Mouse (Mus musculus): ENCODE data around the gene Kazn. TPM values are rescaled to one million over a fixed set of nuclear protein-coding genes. Genes with fewer than 3 reads are reported as not detected.

The Kazn gene
- 6.1 TPM for polyA plus RNA-seq (2021)

DNA sequence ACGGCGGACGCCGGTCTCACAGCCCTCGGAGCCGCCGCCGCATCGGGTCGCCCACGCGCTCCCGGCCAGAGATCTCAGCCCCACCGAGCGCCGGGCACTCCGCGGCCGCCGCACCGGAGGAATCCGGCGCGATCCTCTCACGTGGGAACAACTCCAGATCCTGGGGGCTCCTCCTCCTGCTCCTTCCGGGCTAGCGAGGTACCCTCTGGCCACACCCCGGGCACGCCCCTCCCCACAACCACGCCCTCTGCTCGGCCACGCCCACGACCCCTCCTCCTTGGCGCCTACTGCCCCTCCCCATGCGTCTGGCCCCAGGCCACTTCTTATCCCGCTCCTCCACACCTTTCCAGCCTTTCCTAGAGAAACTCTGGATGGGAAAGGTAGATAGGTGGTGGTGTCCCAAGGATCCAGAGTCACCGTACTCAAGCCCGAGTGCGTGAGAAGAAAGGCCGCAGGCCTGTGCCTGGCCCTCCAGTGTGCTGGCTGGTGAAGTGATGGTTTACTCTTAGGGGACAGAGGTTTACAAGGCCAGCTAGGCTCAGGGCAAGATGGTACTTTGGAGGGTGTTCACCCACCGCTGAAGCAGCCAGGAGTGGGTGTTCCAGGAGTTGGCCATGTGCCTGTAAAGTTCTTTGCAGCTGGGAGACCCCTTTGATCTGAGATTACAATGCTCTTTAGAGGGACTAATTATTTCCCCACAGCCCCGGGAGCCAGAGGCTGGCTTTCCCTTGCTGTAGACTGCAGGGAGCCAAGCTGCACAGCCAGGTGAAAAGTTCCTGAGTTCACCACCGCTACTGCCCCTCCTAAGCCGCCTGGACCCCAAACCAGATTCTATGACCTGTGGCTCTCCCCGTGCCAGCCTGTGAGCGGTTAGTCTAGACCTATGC, at the start of gene Kazn:
Gene Kazn, minus strand, starts transcription at position 162 of the 887 bp plus-strand sequence.
- no peaks in the 10 kb centered on the region for H3K27me3 ChIP-seq
- POLR2A ChIA-PET, result no interaction called here
- ATAC-seq (peak; percentile 77), DNase-seq (ENCODE audit: low read depth, low spot score) (no peak)
- TF ChIP-seq CTCF (IDR thresholded peaks at IDR 0.05), result no peak
- CTCF ChIA-PET, result interaction anchor here (0.7 to 1.8 kb wide), 7 partner anchors 9 to 110 kb away, joined by 3 to 9 read pairs (median 4); no protein-coding TSS in a partner anchor
- in situ Hi-C loops (cut with MboI; ENCODE audit: low pct_unique_long_range_greater_than_20kb), result loop anchor here (5.0 kb wide), 1 partner anchor 82 kb away; no protein-coding TSS in a partner anchor

DNA sequence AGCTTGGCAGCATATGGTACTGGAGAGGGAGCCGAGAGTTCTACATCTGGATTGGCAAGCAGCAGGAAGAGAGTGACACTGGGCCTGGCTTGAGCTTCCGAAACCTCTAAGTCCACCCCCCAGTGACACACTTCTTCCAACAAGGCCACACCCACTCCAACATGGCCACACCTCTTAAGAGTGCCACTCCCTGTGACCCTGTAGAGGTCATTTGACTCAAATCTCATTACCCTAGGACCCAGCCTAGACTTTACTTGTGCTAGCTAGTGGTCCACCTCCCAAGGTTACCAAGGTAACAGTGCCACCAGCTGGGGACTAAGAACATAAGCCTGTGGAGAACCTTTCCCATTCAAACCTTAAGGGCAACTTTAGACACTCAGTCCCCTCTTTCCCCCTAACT, 46.3 kb upstream of the Kazn start:
- TF ChIP-seq CTCF (IDR thresholded peaks at IDR 0.05), result no peak
- in situ Hi-C loops (cut with MboI; ENCODE audit: low pct_unique_long_range_greater_than_20kb), result no loop called here
- DNase-seq (ENCODE audit: low read depth, low spot score), result no peak
- no peak for ATAC-seq
- ChIA-PET POLR2A (no interaction called here), CTCF (no interaction called here)
- H3K27me3 ChIP-seq, result no peaks in the 10 kb centered on the region

DNA sequence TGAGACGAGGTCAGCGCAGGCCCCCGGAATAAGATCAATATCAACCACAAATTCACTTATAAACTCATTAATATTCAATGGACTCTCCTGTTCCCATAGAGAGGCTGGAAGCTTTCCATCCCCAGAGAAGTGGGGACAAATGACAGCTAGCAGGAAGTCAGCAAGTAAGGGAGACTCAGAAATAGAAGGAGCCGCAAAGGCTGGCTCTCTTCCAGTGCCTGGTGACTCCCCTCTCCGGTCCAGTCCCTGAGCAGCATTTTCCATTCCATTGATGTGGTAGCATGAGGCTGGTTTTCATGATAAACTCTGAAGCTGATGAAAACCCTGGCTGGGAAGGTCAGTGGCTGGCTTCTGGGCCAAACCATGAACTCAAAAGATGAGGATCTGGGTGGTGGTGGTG, 44.7 kb upstream of the Kazn start:
- TF ChIP-seq CTCF (IDR thresholded peaks at IDR 0.05), result no peak
- DNase-seq (ENCODE audit: low read depth, low spot score) (no peak), ATAC-seq (no peak)
- CTCF ChIA-PET, result no interaction called here
- POLR2A ChIA-PET, result no interaction called here
- H3K27me3 ChIP-seq, result no peaks in the 10 kb centered on the region
- in situ Hi-C loops (cut with MboI; ENCODE audit: low pct_unique_long_range_greater_than_20kb), result no loop called here

DNA sequence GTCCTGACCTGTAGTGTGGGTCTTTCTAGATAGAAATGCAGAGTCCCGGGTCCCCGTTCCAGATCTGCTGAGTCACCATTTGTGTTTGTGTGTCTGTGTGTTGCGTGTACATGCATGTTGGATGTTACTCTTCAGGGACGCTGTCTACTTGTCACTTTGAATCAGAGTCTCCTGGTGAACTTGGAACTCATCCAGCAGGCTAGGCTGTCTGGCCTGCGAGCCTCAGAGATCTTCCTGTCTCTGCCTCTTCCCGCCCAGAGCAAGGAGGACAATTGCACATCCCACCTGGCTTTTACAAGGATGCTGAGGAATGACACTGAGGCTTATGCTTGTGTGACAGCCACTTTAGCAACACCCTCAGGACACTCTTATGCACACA, 39.0 kb upstream of the Kazn start:
- DNase-seq (ENCODE audit: low read depth, low spot score), result no peak
- no peaks in the 10 kb centered on the region for H3K27me3 ChIP-seq
- TF ChIP-seq CTCF (IDR thresholded peaks at IDR 0.05), result no peak
- POLR2A ChIA-PET, result no interaction called here
- no peak for ATAC-seq
- CTCF ChIA-PET, result no interaction called here
- in situ Hi-C loops (cut with MboI; ENCODE audit: low pct_unique_long_range_greater_than_20kb), result no loop called here

DNA sequence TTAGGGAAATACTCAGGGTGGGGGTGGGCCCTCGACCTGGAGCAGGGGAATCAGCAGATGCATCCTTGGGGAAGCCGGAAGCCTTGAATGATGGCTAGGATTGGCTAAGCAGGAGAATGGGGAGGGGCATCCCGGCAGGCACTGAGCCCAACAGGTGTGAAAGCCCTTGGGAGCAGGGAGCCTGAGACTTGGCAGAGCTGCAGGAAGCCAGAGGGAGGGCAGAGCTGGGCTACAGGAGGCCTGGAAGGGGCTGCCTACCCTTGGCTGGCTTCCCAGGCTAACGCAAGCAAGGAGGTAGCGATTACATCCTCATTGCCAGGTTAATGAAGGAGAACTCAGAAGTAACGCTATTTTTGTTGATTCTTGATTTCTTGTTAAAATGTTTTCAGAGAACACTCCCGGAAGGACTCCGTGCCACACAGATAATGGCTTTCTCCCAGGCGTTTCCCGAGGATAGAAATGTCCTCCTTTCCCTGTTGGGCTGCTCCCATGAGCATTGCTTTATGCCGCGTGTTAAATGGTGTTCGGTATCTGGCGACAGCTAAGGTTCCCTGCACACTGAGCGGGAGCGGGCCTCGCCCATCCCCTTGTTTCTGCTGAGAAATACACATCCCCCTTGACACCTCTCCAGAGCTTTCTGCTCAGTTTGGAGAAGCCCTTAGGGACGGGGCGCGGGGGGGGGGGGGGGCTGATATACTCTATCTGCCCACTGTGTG, 38.4 kb upstream of the Kazn start:
- POLR2A ChIA-PET, result interaction anchor here (0.7 kb wide), 1 partner anchor 47 kb away, joined by 3 read pairs; no protein-coding TSS in a partner anchor
- CTCF ChIA-PET, result no interaction called here

DNA sequence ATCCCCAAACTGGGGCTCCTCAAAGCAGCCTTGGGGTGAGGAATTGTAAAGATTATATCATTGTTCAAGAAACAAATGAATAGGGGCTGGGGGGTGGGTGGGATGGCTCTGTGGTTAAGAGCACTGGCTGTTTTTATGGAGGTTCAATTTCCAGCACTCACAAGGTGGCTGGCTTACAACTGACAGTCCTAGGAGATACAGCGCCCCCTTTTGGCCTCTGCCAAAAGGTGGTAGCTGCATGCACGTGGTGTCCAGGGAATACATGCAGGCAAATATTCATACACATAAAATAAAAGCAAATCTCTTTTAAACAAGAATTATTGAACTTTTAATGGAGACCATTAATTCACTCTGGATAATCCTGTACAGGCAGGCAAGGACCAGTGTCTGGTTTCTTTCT, 36.0 kb upstream of the Kazn start:
- ATAC-seq (no peak), DNase-seq (ENCODE audit: low read depth, low spot score) (no peak)
- POLR2A ChIA-PET, result interaction anchor here (0.5 kb wide), 1 partner anchor 333 kb away, joined by 3 read pairs; no protein-coding TSS in a partner anchor
- H3K27me3 ChIP-seq, result no peaks in the 10 kb centered on the region
- TF ChIP-seq CTCF (IDR thresholded peaks at IDR 0.05), result no peak
- CTCF ChIA-PET, result no interaction called here
- in situ Hi-C loops (cut with MboI; ENCODE audit: low pct_unique_long_range_greater_than_20kb), result no loop called here

More for the DNA sequence above, 38.4 kb upstream of the Kazn start:
- in situ Hi-C loops (cut with MboI; ENCODE audit: low pct_unique_long_range_greater_than_20kb), result no loop called here
- TF ChIP-seq CTCF (IDR thresholded peaks at IDR 0.05), result no peak
- no peaks in the 10 kb centered on the region for H3K27me3 ChIP-seq
- ATAC-seq (peak; percentile 44), DNase-seq (ENCODE audit: low read depth, low spot score) (no peak)

DNA sequence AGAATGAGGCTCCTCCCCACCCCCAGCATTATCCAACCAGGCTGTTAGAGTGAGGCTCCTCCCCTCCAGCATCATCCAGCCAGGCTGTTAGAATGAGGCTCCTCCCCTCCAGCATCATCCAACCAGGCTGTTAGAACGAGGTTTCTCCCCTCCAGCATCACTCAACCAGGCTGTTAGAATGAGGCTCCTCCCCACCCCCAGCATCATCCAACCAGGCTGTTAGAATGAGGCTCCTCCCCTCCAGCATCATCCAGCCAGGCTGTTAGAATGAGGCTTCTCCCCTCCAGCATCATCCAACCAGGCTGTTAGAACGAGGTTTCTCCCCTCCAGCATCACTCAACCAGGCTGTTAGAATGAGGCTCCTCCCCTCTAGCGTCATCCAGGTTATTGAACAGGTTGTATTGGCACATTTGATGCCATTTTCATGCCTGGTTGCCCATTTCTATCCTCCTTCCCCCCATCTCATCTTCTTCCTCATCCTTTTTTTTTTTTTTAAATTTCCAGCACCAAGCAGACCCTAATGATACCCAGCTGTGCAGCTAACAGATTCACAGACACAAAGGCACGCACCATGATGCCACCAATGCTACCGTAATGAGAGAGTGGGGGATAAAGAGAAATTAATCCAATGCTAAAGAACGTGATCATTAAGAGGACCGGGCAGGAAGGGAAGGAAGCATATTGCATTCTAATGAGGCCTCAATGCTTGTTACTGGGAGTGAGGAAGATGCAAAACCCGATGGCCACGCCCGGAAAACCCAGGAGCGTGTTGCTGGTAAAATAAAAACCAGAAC, 35.4 kb upstream of the Kazn start:
- ATAC-seq, result no peak
- no peak for DNase-seq (ENCODE audit: low read depth, low spot score)
- H3K27me3 ChIP-seq, result no peaks in the 10 kb centered on the region
- ChIA-PET POLR2A (no interaction called here), CTCF (interaction anchor here (1.0 to 1.1 kb wide), 2 partner anchors 21 to 26 kb away, joined by 3 read pairs; no protein-coding TSS in a partner anchor)
- in situ Hi-C loops (cut with MboI; ENCODE audit: low pct_unique_long_range_greater_than_20kb), result no loop called here
- no peak for TF ChIP-seq CTCF (IDR thresholded peaks at IDR 0.05)

DNA sequence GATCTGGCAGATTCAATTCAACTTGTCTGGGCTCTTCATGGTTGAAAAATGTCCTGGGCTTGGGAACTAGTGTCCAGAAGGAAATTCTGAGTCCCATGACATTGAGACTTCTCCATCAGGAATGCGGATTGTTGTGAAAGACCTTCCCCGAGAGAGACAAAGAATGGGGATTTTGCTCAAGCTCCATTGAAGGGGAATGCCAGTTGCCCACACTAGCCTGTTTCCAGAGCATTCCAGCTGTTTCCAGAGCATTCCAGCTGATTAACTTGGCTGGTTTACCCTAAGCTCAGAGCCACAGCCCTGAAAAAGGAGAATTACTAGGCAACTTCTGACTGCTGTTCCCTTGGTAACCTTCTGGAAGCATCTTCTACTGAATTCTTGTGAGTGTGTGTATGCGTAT, 32.3 kb upstream of the Kazn start:
- in situ Hi-C loops (cut with MboI; ENCODE audit: low pct_unique_long_range_greater_than_20kb), result no loop called here
- H3K27me3 ChIP-seq, result no peaks in the 10 kb centered on the region
- ATAC-seq (peak; percentile 47), DNase-seq (ENCODE audit: low read depth, low spot score) (no peak)
- POLR2A ChIA-PET, result no interaction called here
- no peak for TF ChIP-seq CTCF (IDR thresholded peaks at IDR 0.05)
- CTCF ChIA-PET, result interaction anchor here (1.6 kb wide), 1 partner anchor 21 kb away, joined by 3 read pairs; no protein-coding TSS in a partner anchor

DNA sequence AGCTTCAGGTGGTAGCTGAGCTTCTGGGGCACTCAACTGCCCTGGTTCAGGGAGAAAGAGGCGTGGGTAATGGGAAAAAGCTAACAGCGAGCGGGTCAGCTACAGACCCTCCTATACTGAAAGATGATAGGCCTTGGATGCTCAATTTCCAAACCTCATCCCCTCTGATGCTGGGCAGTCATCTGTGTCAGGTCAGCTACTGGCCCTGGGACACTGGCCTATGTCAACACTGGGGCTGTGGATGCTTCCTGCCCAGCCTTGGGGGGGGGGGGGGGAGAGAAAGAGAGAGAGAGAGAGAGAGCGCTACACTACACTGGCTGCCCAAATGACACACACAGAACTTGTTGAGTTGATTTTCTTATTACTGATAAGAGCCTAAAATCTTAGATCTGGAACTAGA, 28.6 kb upstream of the Kazn start:
- no peak for TF ChIP-seq CTCF (IDR thresholded peaks at IDR 0.05)
- H3K27me3 ChIP-seq, result no peaks in the 10 kb centered on the region
- in situ Hi-C loops (cut with MboI; ENCODE audit: low pct_unique_long_range_greater_than_20kb), result no loop called here
- POLR2A ChIA-PET, result no interaction called here
- CTCF ChIA-PET, result interaction anchor here (1.1 kb wide), 1 partner anchor 19 kb away, joined by 4 read pairs; no protein-coding TSS in a partner anchor
- ATAC-seq, result peak; percentile 60
- DNase-seq (ENCODE audit: low read depth, low spot score), result no peak

DNA sequence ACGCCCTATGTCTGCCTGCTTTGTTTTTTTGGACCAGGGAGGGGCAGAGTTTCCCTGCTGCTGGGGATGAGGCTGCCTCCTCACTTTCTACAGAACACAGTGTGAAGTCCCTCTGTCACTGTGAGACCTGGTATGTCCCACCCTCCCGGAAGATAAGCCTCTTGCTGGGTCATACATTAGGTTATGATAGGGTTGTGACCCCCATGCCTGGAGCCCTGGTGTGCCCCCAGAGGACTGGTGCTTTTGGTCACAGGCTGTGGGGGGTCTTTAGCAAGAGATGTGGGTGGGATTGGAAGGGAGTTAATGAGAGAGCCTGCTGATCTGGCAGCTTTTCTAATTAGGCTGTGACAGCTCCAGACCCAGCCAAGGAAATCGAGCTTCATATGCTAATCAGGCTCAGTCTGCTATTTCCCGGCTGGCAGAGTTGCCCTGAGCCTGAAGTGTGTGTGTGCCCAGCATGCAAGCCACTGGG, 28.2 kb upstream of the Kazn start:
- no peak for TF ChIP-seq CTCF (IDR thresholded peaks at IDR 0.05)
- ChIA-PET POLR2A (no interaction called here), CTCF (interaction anchor here (1.1 kb wide), 1 partner anchor 19 kb away, joined by 4 read pairs; no protein-coding TSS in a partner anchor)
- ATAC-seq (peak; percentile 44), DNase-seq (ENCODE audit: low read depth, low spot score) (no peak)
- no peaks in the 10 kb centered on the region for H3K27me3 ChIP-seq
- in situ Hi-C loops (cut with MboI; ENCODE audit: low pct_unique_long_range_greater_than_20kb), result no loop called here
